Mouse (Mus musculus) stomach, embryonic 16.5 days (tissue): ENCODE measurements around the gene Tmem198b. TPM values are rescaled to one million over a fixed set of nuclear protein-coding genes. Genes with fewer than 3 reads are reported as not detected.

Experiments
- ATAC-seq: fragments of 200-750 bp; cut with Nextera tagmentation; 2 replicates; pipeline ENCODE4 v1.8.0; 2017; ENCODE audit warnings: moderate number of reproducible peaks, moderate TSS enrichment; ENCODE audit not compliant: insufficient read depth, low FRiP score
- H3K27ac ChIP-seq: fragments of 300-500 bp; sonication (generic); 2 replicates; pipeline ENCODE4 v1.5.1; 2014; ENCODE audit warnings: low read length
- H3K27me3 ChIP-seq: fragments of 300-500 bp; sonication (generic); 2 replicates; pipeline ENCODE4 v1.6.1; 2014; ENCODE audit warnings: low read length, control low read depth, mixed read lengths; ENCODE audit not compliant: control insufficient read depth, insufficient read depth
- H3K36me3 ChIP-seq: fragments of 300-500 bp; sonication (generic); 2 replicates; pipeline ENCODE4 v1.6.1; 2014; ENCODE audit warnings: low read length; ENCODE audit not compliant: control insufficient read depth, insufficient read depth
- H3K4me1 ChIP-seq: fragments of 300-500 bp; sonication (generic); 2 replicates; pipeline ENCODE4 v1.6.1; 2014; ENCODE audit warnings: low read length, control low read depth, mixed read lengths; ENCODE audit not compliant: control insufficient read depth, insufficient read depth
- H3K4me2 ChIP-seq: fragments of 300-500 bp; sonication (generic); 2 replicates; pipeline ENCODE4 v1.6.1; 2014; ENCODE audit warnings: low read depth, low read length, mixed read lengths
- H3K4me3 ChIP-seq: fragments of 300-500 bp; sonication (generic); replicated peaks from 2 replicates; pipeline ENCODE4 v1.5.1; 2014; ENCODE audit warnings: mild to moderate bottlenecking, low read length
- H3K9ac ChIP-seq: fragments of 300-500 bp; sonication (generic); 2 replicates; pipeline ENCODE4 v1.6.1; 2014; ENCODE audit warnings: low read length
- H3K9me3 ChIP-seq: fragments of 300-500 bp; sonication (generic); replicated peaks from 2 replicates; pipeline ENCODE4 v1.6.1; 2016; ENCODE audit warnings: low read length, control low read depth; ENCODE audit not compliant: control insufficient read depth
- WGBS: fragments of 180-500 bp; shearing (Covaris S2); extraction: QIAGEN DNeasy Blood & Tissue Kit; methylation state at CpG from one replicate; pipeline ENCODE4 v1.1.7; 2014; 5-methylcytosine and 5-hydroxymethylcytosine counted together
- polyA plus RNA-seq: library from polyadenylated mRNA; unstranded; fragments of >200 nt; fragmentation: Nextera tagmentation; extraction: Ambion mirVana; gene quantifications from 2 replicates; pipeline ENCODE4 v1.2.1, GENCODE M21; 2015

Gene Tmem198b
- 17.3 and 18.2 TPM in 2 replicates for polyA plus RNA-seq

GRCm38 (mm10) chr10:128804271-128805091, at the start of gene Tmem198b:
Gene Tmem198b (minus strand): TSS chr10:128804370.
- under 1% methylated on average over 28 of the region's 28 CpGs for WGBS
- Histone ChIP-seq H3K9me3 (no peaks in the 10 kb centered on the region), H3K9ac (peak within 1 kb of the TSS; percentile 79), H3K27ac (peak within 1 kb of the TSS; percentile 96), H3K4me3 (peak within 1 kb of the TSS; percentile 56), H3K4me1 (peaks cover 31% of the 10 kb centered on the region), H3K4me2 (peak within 1 kb of the TSS; percentile 83), H3K27me3 (no peaks in the 10 kb centered on the region), H3K36me3 (no peaks in the 10 kb centered on the region)
- peak; percentile 57 for ATAC-seq

GRCm38 (mm10) chr10:128850339-128850738, 46.2 kb upstream of the Tmem198b start:
- peaks cover 12% of the 10 kb centered on the region; the same call in 1 of the 2 replicates for H3K36me3 ChIP-seq
- no peaks in the 10 kb centered on the region for H3K9me3 ChIP-seq
- H3K4me3 ChIP-seq = no peak overlapping the region
- ATAC-seq = no peak
- WGBS = 78% methylated on average over 3 of the region's 3 CpGs
- no peak overlapping the region for H3K4me2 ChIP-seq
- no peak overlapping the region for H3K27ac ChIP-seq
- no peak overlapping the region for H3K9ac ChIP-seq
- H3K4me1 ChIP-seq = no peaks in the 10 kb centered on the region
- H3K27me3 ChIP-seq = no peaks in the 10 kb centered on the region

GRCm38 (mm10) chr10:128848426-128848825, 44.3 kb upstream of the Tmem198b start:
- Histone ChIP-seq H3K9me3 (no peaks in the 10 kb centered on the region), H3K4me2 (no peak overlapping the region), H3K27me3 (no peaks in the 10 kb centered on the region), H3K9ac (no peak overlapping the region), H3K4me1 (no peaks in the 10 kb centered on the region), H3K27ac (no peak overlapping the region), H3K36me3 (peaks cover 13% of the 10 kb centered on the region; the same call in 1 of the 2 replicates), H3K4me3 (no peak overlapping the region)
- 54% methylated on average over 2 of the region's 2 CpGs for WGBS
- ATAC-seq = no peak

GRCm38 (mm10) chr10:128846664-128847063, 42.5 kb upstream of the Tmem198b start:
- no peaks in the 10 kb centered on the region for H3K27me3 ChIP-seq
- no peaks in the 10 kb centered on the region for H3K4me1 ChIP-seq
- H3K4me2 ChIP-seq = no peak overlapping the region
- WGBS = 96% methylated on average over 4 of the region's 4 CpGs
- H3K36me3 ChIP-seq = peaks cover 15% of the 10 kb centered on the region; the same call in 1 of the 2 replicates
- no peak overlapping the region for H3K27ac ChIP-seq
- H3K9ac ChIP-seq = no peak overlapping the region
- H3K4me3 ChIP-seq = no peak overlapping the region
- ATAC-seq = no peak
- no peaks in the 10 kb centered on the region for H3K9me3 ChIP-seq

GRCm38 (mm10) chr10:128845516-128845915, 41.3 kb upstream of the Tmem198b start:
- H3K4me1 ChIP-seq = no peaks in the 10 kb centered on the region
- H3K4me3 ChIP-seq = no peak overlapping the region
- H3K4me2 ChIP-seq = no peak overlapping the region
- no peaks in the 10 kb centered on the region for H3K9me3 ChIP-seq
- H3K36me3 ChIP-seq = peaks cover 15% of the 10 kb centered on the region; the same call in 1 of the 2 replicates
- 63% methylated on average over 2 of the region's 2 CpGs for WGBS
- no peak for ATAC-seq
- H3K27me3 ChIP-seq = no peaks in the 10 kb centered on the region
- H3K9ac ChIP-seq = no peak overlapping the region
- no peak overlapping the region for H3K27ac ChIP-seq

GRCm38 (mm10) chr10:128843260-128843659, 39.1 kb upstream of the Tmem198b start:
- H3K9ac ChIP-seq = no peak overlapping the region
- WGBS = 79% methylated on average over 5 of the region's 5 CpGs
- no peak for ATAC-seq
- no peak overlapping the region for H3K27ac ChIP-seq
- H3K9me3 ChIP-seq = no peaks in the 10 kb centered on the region
- H3K4me3 ChIP-seq = no peak overlapping the region
- H3K4me1 ChIP-seq = no peaks in the 10 kb centered on the region
- no peaks in the 10 kb centered on the region for H3K27me3 ChIP-seq
- peaks cover 12% of the 10 kb centered on the region; the same call in 1 of the 2 replicates for H3K36me3 ChIP-seq
- H3K4me2 ChIP-seq = no peak overlapping the region

GRCm38 (mm10) chr10:128840612-128841011, 36.4 kb upstream of the Tmem198b start:
- Histone ChIP-seq H3K9ac (no peak overlapping the region), H3K27me3 (no peaks in the 10 kb centered on the region), H3K9me3 (no peaks in the 10 kb centered on the region), H3K4me3 (no peak overlapping the region), H3K4me1 (no peaks in the 10 kb centered on the region), H3K4me2 (no peak overlapping the region), H3K36me3 (peaks cover 13% of the 10 kb centered on the region), H3K27ac (no peak overlapping the region)
- no peak for ATAC-seq

- no peaks in the 10 kb centered on the region for H3K9me3 ChIP-seq
- peaks cover 13% of the 10 kb centered on the region for H3K36me3 ChIP-seq
Observed at GRCm38 (mm10) chr10:128839434-128839833, 35.3 kb upstream of the Tmem198b start.

GRCm38 (mm10) chr10:128837400-128837799, 33.2 kb upstream of the Tmem198b start:
- Histone ChIP-seq H3K36me3 (peaks cover 18% of the 10 kb centered on the region), H3K4me1 (no peaks in the 10 kb centered on the region), H3K27ac (no peak overlapping the region), H3K9ac (no peak overlapping the region), H3K4me2 (no peak overlapping the region), H3K9me3 (no peaks in the 10 kb centered on the region), H3K4me3 (no peak overlapping the region), H3K27me3 (no peaks in the 10 kb centered on the region)
- no peak for ATAC-seq

More at GRCm38 (mm10) chr10:128839434-128839833, 35.3 kb upstream of the Tmem198b start:
- Histone ChIP-seq H3K27me3 (no peaks in the 10 kb centered on the region), H3K9ac (no peak overlapping the region), H3K4me1 (no peaks in the 10 kb centered on the region), H3K27ac (no peak overlapping the region), H3K4me2 (no peak overlapping the region), H3K4me3 (no peak overlapping the region)
- no peak for ATAC-seq
